Mouse (Mus musculus) stomach, postnatal 0 days (tissue): ENCODE measurements around the gene Gm10217.

Experiments used
- CTCF ChIP-seq: IDR thresholded peaks from 2 replicates; pipeline ENCODE4 v1.5.1; 2016; ENCODE audit warnings: antibody characterized with exemption, low read depth, mild to moderate bottlenecking, moderate library complexity
- EP300 ChIP-seq: optimal IDR thresholded peaks from 2 replicates; pipeline ENCODE3; 2016; ENCODE audit warnings: antibody characterized with exemption

GRCm38 (mm10) chr8:9863951-9864350, at the start of gene Gm10217:
- TF ChIP-seq EP300 = no peak
- TF ChIP-seq CTCF = no peak
